Mouse (Mus musculus) ES-Bruce4 (cell line): ENCODE results near the gene Exoc2.

Experiments used
- CTCF ChIP-seq: IDR thresholded peaks from one replicate; pipeline ENCODE4 v1.8.1; 2011; ENCODE audit warnings: low read depth, low read length
- EP300 ChIP-seq: IDR thresholded peaks from 2 replicates; pipeline ENCODE4 v1.6.1; 2011; ENCODE audit warnings: low read depth, low read length; ENCODE audit not compliant: insufficient read depth
- POLR2A ChIP-seq: IDR thresholded peaks from one replicate; pipeline ENCODE4 v1.8.1; 2011; ENCODE audit warnings: low read length; ENCODE audit not compliant: insufficient read depth

DNA sequence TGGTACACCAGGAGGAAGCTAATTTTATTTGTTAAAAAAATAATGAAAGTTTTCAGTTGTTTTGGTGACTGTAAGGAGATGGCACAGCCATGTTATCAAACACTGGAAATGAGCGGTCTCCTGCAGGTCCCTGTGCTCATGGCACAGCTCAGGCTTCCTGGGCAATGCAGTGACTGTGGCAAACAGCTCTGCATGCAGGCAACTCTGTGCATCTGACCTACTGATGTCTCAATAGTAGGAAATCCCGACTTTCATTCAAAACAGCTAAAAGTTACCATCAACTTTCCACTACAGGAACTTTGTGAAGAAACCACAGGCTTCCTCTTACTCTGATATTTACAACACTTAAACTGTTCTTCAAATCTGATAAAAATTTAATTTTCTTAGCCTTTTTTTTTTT lies 154.0 kb downstream of the Exoc2 start:
- TF ChIP-seq POLR2A: no peak
- TF ChIP-seq CTCF: no peak
- TF ChIP-seq EP300: no peak
